Mouse (Mus musculus) right cerebral cortex, postnatal 14 days (tissue): ENCODE measurements around the gene Camk2g.
"Not testable (repeated sequence)": the region's sequence is repeated elsewhere in the genome, so short reads cannot be mapped to it uniquely, and the experiment has no call there.

Experiments used
- DNase-seq: peaks from one replicate; pipeline ENCODE4 v3.0.0; 2022

Gene Camk2g

GRCm38 (mm10) chr14:20735892-20736390, 57.9 kb downstream of the Camk2g start:
- DNase-seq: no peak

- DNase-seq: no peak
Measured at GRCm38 (mm10) chr14:20735052-20735451, 58.8 kb downstream of the Camk2g start.

GRCm38 (mm10) chr14:20733952-20734774, 59.7 kb downstream of the Camk2g start, which contains the start of gene Ndst2:
Ndst2 (minus strand) TSS chr14:20734562.
- peak; percentile 78 for DNase-seq

GRCm38 (mm10) chr14:20733041-20733951, 60.6 kb downstream of the Camk2g start:
- no peak for DNase-seq

GRCm38 (mm10) chr14:20730853-20731602, 62.9 kb downstream of the Camk2g start:
- no peak for DNase-seq

GRCm38 (mm10) chr14:20729871-20730270, 64.0 kb downstream of the Camk2g start:
- DNase-seq: no peak

- DNase-seq: no peak
Measured at GRCm38 (mm10) chr14:20725660-20726339, 68.1 kb downstream of the Camk2g start.

- DNase-seq: peak; percentile 71
Measured at GRCm38 (mm10) chr14:20724043-20724442, 69.8 kb downstream of the Camk2g start.

- no peak for DNase-seq
Measured at GRCm38 (mm10) chr14:20723006-20723405, 70.9 kb downstream of the Camk2g start.

- no peak for DNase-seq
Measured at GRCm38 (mm10) chr14:20721371-20721770, 72.5 kb downstream of the Camk2g start.

GRCm38 (mm10) chr14:20719767-20720166, 74.1 kb downstream of the Camk2g start:
- no peak for DNase-seq

- DNase-seq: no peak
Measured at GRCm38 (mm10) chr14:20718443-20718842, 75.4 kb downstream of the Camk2g start.

GRCm38 (mm10) chr14:20713832-20714231, 80.1 kb downstream of the Camk2g start:
- DNase-seq: no peak

GRCm38 (mm10) chr14:20708239-20708638, 85.6 kb downstream of the Camk2g start:
- no peak for DNase-seq

GRCm38 (mm10) chr14:20707201-20708190, 86.4 kb downstream of the Camk2g start, which contains the start of gene Zswim8:
Zswim8 (plus strand) TSS chr14:20707552.
- DNase-seq: peak; percentile 87

- DNase-seq: not testable (repeated sequence)
Measured at GRCm38 (mm10) chr14:20703461-20703860, 90.4 kb downstream of the Camk2g start.

- peak; percentile 93 for DNase-seq
Measured at GRCm38 (mm10) chr14:20702741-20703381, 91.0 kb downstream of the Camk2g start, which contains the start of gene Chchd1. Chchd1 (plus strand) TSS chr14:20703006.

- DNase-seq: no peak
Measured at GRCm38 (mm10) chr14:20702096-20702740, 91.7 kb downstream of the Camk2g start.

GRCm38 (mm10) chr14:20701554-20701953, 92.3 kb downstream of the Camk2g start:
- no peak for DNase-seq
